Mouse (Mus musculus) spleen, postnatal 4 days (tissue): ENCODE measurements around the gene Fev.

ENCODE experiments used
- DNase-seq, 2 experiments: peaks; one replicate each; pipeline ENCODE4 v3.0.0; 2022; ENCODE audit warnings: low spot score in 2 of 2

The Fev gene

GRCm38 (mm10) chr1:74880785-74881360, 4.3 kb downstream of the Fev start:
- peak; percentile 34 to 78 for DNase-seq

GRCm38 (mm10) chr1:74877199-74877598, 8.0 kb downstream of the Fev start:
- DNase-seq, result no peak

GRCm38 (mm10) chr1:74872218-74872617, 13.0 kb downstream of the Fev start:
- no peak for DNase-seq

GRCm38 (mm10) chr1:74861783-74862182, 23.4 kb downstream of the Fev start:
- DNase-seq, result no peak

GRCm38 (mm10) chr1:74859223-74859984, 25.8 kb downstream of the Fev start:
- no peak for DNase-seq

- DNase-seq, result no peak
Observed at GRCm38 (mm10) chr1:74858805-74859204, 26.4 kb downstream of the Fev start.

GRCm38 (mm10) chr1:74858171-74858719, 27.0 kb downstream of the Fev start:
- DNase-seq, result peak; percentile 19 to 72

GRCm38 (mm10) chr1:74857677-74858076, 27.5 kb downstream of the Fev start:
- peak in 1 of 2 experiments; percentile 54 for DNase-seq

- peak in 1 of 2 experiments; percentile 56 for DNase-seq
Observed at GRCm38 (mm10) chr1:74857201-74857600, 28.0 kb downstream of the Fev start.

- DNase-seq, result no peak
Observed at GRCm38 (mm10) chr1:74856791-74857190, 28.4 kb downstream of the Fev start.

GRCm38 (mm10) chr1:74856439-74856720, 28.8 kb downstream of the Fev start:
- no peak for DNase-seq

GRCm38 (mm10) chr1:74855651-74856438, 29.4 kb downstream of the Fev start:
- peak in 1 of 2 experiments; percentile 60 for DNase-seq

- DNase-seq, result peak in 1 of 2 experiments; percentile 62
Observed at GRCm38 (mm10) chr1:74855156-74855555, 30.1 kb downstream of the Fev start.

GRCm38 (mm10) chr1:74854306-74855056, 30.7 kb downstream of the Fev start, which contains the start of gene Cdk5r2:
Gene Cdk5r2, plus strand, starts transcription at chr1:74854934.
- peak; percentile 64 to 78 for DNase-seq

- DNase-seq, result no peak
Observed at GRCm38 (mm10) chr1:74851001-74851775, 34.0 kb downstream of the Fev start.

- no peak for DNase-seq
Observed at GRCm38 (mm10) chr1:74850251-74850650, 35.0 kb downstream of the Fev start.

GRCm38 (mm10) chr1:74848946-74849345, 36.3 kb downstream of the Fev start:
- no peak for DNase-seq

GRCm38 (mm10) chr1:74846341-74846740, 38.9 kb downstream of the Fev start:
- no peak for DNase-seq

- DNase-seq, result no peak
Observed at GRCm38 (mm10) chr1:74843090-74843489, 42.1 kb downstream of the Fev start.

GRCm38 (mm10) chr1:74833255-74833654, 52.0 kb downstream of the Fev start:
- no peak for DNase-seq
